Mouse (Mus musculus) kidney, postnatal 25 days (tissue): ENCODE data around the gene Tmem198.

Experiments used
- DNase-seq, 2 experiments: peaks; one replicate each; pipeline ENCODE4 v3.0.0; 2021; ENCODE audit warnings: mixed read lengths in 2 of 2

The Tmem198 gene

DNA sequence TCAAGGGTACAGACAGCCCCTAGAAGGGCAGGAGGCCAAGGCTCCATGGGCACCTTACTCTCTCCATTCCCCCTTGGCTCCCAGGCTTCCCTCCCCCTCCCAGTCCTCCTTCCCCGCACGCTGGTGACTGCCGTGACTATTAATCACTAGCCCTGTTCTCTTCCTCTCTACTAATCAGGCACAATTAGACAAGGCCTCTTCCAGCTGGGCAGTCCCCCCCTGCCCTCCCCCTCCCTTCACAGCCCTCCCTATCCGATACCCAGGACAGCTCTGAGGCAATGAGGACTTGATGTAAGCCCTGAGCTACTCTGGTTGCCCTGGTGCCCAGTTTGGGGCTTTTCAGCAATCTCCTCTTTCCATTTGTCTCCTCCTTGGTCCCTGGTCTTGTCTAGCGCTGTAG lies 23.4 kb upstream of the Tmem198 start:
- DNase-seq = no peak

DNA sequence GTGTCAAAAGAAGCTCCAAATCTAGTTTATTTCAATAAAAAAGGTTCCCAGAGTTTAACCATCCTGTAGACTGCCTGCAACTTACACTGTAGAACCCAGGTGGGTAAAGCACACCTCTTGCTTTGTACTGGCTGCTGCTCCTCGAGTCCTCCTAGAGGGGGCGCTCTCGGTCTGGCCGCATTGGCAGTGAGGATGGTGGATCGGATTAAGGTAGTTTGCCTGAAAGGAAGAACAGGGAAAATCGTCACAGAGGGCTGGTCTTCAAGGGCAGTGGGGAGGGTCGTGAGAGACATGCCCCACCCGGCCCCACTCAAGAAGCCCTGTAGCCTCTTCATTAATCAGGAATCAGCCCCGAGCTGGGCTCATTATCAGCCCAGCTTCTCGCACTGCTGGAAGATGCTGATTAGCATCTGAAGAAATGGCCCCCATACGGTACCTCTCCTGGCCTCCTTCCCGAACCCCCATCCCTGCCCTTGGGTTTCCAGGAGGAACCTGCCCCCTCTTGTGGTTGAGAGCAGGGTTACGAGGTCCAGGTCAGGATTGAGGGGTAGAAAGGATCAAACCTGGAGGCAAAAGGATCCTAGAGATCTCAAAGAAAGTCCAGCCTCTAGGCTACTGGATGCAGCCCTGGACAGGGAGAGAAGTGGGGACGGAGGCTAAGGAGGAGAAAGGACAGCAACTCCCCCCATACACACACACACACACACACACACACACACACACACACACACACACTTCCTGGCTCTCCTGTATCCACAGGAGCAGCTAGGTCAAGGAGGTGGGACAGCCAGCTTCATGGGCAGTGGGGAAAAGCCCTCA lies 22.4 kb upstream of the Tmem198 start:
- DNase-seq = no peak

DNA sequence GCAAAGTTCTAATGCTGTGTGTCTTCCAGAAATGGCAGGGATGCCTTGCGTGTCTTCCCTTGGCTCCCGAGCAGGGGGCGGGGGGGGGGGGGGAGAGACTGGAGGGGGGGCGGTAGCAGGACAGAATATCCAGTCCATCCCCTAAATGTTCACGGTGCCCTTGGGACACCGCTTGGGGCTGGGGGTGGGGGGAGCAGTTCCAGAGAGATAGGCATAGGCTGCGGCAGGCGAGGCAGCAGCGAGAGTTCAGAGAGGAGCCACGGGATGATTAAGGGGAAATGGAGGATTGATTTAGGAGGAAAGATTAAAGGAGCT lies 21.7 kb upstream of the Tmem198 start:
- no peak for DNase-seq

DNA sequence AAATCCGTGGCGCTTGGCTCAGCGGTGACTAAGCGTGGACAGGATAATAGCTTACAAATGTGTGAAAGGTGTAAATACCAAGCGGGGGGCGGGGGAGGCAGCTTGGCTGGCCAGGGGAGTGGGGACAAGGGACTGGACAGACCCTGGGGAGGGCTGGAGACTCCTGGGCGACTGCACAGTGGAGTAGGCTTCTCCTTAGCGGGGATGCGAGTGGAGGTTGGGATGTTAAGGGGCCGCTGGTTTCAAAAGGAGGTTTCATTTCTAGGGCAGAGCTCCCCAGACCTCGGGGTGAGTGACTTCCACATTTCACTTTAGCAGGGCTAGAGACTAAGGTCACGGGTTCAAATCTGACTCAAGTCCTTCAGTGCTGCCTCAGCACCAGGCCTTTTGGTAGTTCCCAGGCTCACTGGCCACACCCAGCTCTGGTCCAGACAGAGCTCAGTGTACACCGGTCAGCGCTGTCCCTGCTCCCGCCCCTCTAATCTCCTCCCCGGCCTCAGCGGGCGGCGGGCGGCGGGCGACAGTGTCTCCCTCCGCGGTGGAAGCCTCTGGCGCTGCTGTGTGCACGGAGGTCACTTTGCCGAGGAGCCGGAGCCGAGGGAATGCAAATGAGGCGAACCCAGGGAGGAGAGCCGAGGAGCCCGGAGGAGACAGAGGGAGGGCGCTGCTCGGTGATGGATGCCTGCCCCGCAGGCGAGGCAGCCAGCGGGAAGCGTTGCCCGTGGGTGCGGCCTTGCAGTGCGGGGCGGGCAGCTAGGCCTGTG lies 21.1 kb upstream of the Tmem198 start:
- DNase-seq = peak; percentile 37 to 65

DNA sequence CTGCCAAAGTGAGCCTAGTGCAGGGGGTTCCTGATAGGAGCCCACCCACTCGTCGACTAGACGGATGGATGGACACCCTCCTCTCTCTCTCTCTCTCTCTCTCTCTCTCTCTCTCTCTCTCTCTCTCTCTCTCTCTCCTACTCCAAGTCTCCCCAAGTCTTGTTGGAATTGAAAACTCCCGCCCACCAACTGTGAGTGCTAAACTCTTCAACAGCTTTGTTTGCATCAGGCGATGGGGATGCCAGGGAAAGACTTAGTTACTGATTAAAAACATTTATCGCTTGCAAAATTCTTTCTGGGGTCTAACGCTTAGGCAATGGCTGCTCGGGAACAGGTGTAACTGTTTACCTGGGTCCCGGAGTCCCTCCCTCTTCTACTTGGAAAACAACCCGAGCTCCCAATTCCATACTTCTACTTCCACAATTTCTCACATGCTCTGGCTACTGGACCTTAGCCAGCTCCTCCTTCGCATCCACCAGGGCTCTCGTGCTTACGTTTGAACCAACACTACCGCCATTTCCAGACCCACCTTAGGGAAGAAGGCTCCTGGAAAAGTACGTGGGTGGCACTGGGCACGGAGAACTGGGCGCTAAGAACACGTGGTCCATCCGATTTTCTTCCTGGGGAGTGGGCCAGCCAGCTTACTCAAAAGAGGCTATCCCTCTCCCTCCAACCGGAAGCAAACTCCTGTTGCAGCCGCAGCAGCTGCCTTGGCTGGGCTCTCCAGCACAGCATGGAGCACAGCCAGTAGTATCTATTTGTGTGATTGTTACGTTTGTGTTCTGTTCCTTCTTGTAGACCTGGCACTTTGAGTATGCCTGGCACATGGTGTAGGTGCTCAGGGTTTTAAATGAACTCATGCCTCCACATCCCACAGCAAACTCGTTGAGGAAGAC lies 20.3 kb upstream of the Tmem198 start:
- peak in 1 of 2 experiments; percentile 20 for DNase-seq

DNA sequence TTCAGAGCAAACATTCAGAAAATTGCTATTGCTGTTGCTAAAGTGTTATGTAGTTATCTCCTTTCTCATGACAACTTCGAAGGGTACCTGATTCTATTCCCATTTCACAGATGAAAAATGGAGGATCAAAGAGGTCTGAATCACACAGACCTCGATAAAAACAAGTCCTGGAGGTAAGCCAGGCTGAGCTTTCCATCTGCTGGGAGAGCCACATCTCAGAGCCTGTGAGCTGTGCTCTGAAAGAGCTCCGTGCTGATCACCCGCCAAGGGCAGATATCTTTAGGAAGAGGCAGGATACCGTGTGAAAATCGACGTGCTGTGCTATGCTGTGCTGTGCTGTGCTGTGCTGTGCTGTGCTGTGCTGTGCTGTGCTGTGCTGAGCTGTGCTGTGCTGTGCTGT lies 19.0 kb upstream of the Tmem198 start:
- no peak for DNase-seq

DNA sequence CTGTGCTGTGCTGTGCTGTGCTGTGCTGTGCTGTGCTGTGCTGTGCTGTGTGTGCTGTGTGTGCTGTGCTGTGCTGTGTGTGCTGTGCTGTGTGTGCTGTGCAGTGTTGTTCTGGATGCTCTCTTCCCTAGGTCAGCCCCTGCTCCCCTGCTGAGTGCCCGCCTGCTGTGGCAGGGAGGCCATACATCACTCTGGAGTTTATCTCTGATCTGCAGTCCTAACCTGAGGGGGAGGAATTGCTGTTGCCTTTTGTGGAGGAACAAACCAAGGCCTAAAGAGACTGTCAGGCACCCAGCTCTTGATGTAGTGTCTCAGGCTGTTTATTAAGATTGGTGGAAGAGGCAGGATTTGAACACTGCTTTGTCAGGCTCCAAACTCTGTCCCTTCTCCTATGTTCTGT lies 16.7 kb upstream of the Tmem198 start:
- no peak for DNase-seq

DNA sequence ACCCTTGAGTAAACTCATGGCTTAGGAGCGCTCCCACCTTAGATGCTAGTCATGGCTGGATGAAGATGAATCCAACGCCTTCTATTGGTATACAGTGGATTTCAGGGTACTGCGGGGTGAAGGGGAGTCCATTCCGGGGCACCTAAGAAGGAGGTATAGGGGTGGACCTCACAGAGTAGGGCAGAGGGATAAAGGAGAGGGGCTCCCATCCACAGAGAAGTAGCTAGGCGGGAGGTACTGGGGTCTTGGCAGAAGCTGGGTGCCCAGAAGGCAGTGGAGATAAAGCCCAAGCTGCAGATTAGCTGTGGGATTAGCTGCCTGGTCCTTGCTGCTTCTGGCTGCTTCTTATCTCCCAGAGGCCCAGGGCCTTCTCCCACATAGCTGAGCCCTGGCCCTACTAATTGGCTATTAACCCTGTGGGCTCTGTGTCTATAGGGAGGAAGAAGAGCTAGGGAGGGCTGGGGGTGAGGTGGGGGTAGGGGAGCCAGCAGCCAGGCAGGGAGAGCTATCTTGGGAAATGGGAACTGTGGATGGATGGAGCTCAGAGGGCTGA lies 15.6 kb upstream of the Tmem198 start:
- no peak for DNase-seq

DNA sequence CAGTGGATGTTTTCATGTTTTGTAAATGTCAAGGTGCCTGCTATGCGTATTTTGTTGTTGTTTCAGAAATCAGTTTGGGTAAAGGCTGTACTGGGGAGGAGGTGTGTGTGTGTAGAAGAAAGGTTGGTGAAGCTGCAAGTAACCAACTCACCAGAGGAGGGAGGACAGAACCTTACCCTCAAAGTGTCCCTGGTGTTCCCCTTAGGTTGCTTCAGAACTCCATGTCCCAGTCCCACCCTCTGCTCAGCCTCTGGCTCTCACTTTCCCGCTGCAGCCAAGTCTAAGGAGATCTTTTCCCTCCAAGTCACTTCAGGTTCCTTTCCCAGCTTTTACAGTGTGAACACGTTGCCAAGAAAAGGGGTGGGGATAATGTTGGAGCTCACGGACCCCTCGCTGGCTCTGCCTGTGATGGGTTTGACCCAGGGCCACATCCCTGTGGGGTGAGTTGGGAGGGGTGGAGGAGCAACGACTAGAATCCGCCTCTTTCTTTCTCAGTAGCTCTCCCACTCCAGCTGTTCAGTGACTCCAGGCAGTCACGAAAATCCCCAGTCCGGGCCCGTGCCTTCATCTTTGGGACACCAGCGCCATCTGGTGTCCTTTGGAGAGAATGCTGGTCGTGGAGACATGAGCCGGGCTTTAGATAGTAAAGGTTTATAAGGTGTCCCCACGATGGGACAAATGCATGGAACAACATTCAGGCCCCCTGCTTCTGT lies 12.0 kb upstream of the Tmem198 start:
- DNase-seq = peak; percentile 73 to 83

DNA sequence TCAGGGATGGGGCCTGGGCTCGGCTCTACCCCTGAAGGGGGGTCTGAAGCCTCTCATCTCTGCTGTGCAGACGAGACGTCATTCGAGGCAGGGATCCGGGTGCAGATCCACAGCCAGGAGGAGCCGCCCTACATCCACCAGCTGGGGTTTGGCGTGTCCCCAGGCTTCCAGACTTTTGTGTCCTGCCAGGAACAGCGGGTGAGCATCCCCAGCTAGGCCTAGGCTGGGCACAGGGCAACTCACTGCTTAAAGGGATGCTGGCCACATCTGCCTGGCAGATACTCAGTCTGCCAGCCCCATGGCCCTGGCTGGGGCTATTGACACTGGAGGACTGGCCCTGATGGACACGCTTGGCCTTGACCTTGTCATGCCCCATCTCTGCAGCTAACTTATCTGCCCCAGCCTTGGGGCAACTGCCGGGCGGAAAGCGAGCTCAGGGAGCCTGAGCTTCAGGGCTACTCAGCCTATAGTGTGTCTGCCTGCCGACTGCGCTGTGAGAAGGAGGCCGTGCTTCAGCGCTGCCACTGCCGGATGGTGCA lies 10.0 kb upstream of the Tmem198 start:
- DNase-seq = no peak

DNA sequence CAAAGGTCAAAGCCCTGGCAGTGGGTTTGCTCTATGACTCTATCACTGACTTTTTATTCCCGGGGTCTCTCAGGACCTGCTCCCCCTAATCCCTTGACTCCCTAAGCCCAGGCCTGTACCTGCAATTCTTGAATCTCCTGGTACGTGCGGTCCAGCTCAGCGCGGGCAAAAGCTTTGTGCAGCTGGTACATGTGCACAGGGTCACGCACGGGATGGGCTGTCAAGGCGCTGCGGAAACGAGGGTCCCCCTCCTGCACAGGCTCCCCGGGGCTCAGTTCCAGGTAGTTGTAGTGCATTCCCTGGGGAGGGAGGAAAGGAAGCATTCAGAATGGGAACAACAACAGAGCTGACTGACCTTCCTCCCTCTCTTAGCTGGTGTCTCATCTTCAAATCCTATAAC lies 2.9 kb upstream of the Tmem198 start:
- no peak for DNase-seq

DNA sequence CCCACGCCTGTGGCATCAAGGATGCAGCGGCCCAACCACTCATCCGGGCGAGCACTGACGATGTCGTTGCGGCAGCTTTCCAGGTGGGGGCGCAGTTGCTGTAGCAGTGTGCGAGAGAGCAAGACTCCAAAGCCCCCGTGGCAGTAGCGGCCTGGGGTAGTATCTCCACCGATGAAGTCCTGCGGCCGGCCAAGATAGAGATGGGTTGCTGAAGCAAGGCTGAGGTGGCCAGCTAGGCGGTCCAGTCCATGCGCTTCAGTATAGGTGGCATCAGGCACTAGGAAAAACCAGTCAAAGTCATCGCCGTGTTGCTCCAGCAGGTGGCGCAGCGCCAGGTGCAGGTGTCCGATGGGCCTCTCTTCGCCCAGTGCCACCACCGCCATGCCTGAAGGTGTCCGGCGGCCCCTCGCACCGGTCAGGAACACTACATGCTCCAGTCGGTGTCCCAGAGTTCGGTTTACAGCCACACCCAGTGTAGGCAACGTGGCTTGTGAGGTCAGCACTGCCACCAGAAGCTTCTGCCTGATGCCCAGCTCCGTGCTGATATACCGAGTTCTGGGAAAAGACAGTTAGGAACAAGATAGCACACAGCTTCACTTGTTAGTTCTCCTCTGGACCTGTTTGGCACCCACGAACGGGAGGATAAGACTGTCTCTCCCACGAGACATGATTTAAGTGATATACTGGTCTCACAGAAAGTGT lies 1.9 kb upstream of the Tmem198 start:
- peak; percentile 90 to 92 for DNase-seq

DNA sequence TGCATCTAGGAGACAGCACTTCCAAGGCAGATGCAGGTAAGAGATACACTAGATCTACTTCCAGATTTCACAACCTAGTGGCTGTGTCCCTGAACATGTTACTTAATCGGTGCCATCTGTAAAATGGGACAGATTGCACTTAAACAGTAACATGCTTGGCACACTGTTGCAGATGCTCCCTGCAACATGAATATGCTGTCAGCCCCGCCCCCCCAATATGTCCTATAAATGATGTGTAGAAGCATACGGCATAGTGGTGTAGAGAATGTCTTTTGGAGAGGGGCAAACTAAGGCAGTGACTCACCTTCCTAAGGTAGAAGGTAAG lies 1.4 kb upstream of the Tmem198 start:
- DNase-seq = no peak

DNA sequence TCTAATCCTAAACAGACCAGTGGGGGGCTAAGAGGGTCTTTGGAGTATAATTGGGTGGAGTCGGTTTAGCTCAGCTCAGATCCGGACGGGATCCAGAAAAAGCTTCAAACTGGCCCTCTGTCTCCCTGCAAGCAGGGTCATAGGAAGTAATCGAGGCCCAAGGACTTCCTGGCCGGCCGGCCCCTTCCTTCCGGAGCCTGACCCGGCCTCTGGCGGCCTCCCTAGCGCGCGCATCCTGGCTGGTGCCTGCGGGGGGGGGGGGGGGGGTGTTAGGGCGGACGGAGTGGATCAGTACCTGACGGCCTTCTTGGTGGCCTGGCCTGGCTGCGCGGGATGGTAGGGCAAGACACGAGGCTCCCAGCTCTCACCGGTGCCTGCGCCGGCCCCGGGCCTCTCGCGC lies 835 bp upstream of the Tmem198 start:
- peak; percentile 65 to 84 for DNase-seq

DNA sequence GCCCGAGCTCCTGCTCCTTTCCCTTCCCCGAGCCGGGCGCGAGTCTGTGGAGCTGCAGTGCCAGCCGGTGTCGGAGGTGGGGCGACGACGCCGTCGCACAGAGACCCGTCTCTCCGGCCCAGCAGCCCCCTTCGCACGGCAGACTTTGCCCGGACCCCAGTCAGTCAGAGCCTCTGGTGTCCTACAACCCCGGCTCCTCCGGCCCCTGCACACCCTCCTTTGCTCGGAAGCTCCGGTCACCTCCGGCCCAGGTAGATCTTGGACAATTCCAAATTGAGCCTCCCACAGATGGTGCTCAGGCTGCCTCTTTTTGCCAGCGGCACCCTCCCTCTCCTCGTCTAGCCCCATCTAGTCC lies 280 bp downstream of the Tmem198 start:
- DNase-seq = no peak

DNA sequence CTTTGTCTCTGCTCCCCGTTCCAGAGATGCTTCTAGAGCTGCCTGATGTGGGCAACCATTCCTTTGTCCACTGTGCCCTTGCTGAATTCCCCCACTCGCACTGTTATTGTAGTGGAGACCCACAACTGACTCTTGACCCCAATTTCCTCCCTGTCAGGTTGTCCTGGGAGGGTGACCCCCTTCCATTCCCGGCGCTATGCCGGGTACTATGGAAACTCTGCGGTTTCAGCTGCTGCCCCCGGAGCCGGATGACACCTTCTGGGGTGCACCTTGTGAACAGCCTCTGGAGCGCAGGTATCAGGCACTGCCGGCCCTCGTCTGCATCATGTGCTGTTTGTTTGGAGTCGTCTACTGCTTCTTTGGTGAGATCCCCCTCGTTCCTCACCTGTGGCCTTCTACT lies 704 bp downstream of the Tmem198 start:
- no peak for DNase-seq

DNA sequence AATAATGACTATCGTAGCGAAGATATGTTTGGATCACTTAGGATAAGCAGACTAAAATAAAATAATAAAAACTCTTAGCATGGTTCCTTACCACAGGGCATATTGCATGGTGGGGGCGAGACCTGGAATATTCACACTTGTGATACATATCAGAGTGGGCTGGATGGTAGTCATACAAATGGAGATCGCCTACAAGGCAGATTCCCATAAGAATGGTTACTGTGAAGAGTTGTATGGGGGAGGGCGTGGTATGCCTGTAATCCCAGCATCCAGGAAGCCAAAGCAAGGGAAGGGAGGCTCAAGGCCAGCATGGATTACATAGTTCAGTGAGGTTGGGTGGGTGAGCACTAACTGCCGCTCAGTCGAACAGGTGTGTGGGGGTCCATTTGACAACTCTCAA lies 1.4 kb downstream of the Tmem198 start:
- DNase-seq = no peak

DNA sequence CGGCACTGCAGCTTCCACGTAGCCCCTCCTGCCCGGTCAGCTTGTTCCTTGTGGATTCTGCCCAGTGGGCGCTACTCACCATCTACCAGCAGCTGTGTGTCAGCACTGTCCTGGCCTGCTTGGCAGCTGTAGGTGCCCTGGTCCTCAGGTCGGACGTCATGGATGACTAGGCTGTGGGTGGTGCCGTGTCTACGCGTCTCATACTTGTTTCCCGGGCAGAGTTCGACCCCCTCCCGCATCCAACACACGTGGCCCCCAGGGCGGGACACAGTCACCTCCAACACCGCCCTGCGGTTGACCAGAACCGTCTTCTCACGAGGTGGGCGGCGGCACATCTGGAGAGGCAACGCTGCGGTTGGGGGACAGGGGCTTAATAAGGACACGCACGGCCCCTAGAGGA lies 7.2 kb downstream of the Tmem198 start:
- DNase-seq = peak; percentile 50 to 87

DNA sequence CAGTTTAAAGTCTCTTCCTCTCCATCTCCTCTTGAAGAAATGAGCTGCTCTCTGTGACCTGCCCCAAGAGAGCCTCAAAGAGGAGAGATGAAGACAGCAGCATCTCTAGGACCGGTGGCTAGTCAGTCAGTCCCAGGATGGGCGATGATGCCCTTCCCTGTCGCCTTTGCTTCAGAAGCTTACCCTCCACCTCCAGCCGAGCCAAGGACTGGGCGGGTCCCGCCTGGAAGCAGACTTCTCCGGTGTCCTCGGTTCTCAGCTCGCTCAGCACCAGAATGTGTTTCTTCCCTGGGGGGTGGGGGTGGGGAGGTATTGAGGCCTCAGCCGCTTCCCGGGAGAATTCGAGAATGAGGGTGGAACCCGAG lies 7.7 kb downstream of the Tmem198 start:
- no peak for DNase-seq

DNA sequence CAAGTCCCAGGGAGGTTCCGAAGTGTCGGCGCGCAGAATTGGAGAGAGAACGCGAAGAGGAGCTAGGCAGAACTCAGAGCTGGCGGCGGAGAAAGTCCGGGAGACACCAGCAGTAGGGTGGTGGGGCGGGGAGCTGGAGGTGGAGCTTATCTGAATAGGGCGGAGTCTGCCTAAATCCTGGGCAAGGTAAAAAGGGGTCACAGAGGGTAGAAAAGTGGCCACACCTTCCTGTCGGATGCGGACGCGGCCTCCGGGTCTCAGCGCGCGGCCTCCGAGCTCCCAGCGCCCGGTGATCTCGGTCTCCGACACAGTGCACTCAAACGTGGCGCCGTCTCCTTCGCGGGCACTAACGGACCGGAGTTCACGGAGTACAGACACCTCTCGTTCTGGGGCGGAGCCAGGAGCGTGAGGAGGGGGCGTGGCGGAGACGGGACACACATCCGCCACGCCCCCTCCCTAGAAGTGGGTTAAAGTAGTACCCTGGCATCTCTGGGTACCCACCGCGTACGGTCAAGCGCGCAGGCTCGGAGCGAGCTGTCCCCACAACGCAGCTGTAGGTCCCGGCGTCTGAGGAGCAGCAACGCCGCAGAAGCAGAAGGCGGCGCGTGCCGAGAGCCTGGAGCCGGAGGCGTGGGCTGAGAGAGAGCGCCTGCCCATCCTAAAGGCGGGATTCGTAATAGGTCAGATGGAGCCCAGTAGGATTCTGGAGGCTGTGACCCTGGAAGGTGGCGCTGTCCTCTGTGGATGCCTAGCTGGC lies 8.3 kb downstream of the Tmem198 start:
- peak; percentile 93 for DNase-seq
